Mouse (Mus musculus): Measurements from ENCODE around the gene Gm17657.

DNA sequence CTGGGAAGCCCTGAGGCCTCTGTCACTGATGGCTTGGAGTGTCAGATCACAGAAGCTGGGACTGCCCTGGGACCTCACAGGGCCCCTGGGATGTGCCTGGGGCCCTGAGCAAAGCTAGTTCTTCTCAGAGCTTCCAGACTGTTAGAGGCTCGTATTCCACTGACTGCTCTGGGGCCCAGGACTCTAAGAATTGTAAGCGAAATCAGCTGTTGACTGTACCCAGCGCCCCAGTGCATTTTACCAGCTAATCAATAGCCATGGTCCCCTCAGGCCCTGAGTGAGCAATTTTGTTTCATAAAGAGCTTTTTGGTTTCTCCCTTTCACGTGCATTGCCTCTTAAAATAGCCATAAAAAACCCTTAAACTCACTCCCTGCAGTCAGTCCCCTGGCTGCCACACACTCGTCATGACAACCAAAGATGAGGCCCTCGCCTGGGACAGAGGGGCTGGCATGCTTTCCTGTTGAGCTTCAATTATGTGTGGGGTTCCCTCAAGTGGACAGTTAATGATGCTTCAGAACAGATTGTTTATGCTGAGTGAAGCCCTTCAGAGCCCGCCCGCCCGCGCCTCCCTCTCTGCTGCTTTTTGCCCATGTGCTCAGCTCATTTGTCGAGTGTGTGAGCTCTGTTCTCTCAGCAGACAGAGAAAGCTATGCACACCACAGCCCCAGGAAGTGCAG is 39.9 kb upstream of the Gm17657 start:
- TF ChIP-seq CTCF (IDR thresholded peaks at IDR 0.05; ENCODE audit: extremely low read depth, insufficient read length, insufficient replicate concordance, low read depth, low read length) (no peak), POLR2A (IDR thresholded peaks at IDR 0.05; ENCODE audit: low read depth, low read length) (no peak)
